Mouse (Mus musculus): Measurements from ENCODE around the gene Runx2. TPM values are rescaled to one million over a fixed set of nuclear protein-coding genes. Genes with fewer than 3 reads are reported as not detected.

Runx2 gene
- polyA plus RNA-seq, 1 experiment from 2014 or later: 1.5 TPM

DNA sequence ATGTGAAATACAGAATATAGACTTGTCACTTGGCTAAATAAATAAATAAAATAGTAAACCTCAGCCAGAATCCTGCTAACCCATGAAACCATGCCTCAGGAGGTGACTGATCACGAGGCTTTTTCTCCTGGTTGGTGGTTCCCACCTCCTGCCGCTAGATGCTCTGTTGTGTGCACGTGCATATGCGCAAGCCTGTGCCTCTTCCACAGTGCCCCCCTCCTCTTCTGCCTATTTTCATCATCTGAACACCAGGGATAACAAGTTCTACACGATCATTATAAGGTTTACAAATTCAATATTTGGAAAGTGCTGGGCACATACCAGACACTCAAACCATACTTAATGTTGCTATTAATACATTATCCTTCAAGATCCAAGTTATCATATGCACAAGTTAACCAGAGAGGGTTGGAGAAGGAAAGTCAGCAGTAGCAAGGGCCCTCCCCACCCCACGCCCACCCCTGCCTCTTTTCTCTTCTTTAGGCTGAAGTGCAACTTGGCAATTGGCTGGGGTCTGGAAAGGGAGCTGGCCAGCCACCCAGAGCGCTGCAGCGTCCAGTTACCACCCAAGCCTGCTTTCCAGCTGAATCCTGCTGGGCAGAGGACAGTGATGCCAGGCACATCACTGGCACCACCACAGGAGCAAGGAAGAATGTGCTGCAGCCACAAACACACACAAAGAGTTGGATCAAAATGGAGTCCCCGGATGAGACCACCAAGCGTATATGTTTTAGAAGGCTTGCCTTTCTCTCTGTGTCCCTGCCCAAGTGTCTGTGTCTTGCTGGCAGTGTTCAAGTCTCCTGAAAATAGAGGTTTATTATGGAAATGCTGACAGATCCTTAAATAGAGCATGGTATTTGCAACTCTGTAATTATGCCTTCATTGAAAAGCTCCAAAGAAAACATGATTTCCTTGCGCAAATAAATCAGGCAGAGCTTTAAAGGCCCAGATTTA, 294.2 kb downstream of the Runx2 start:
- H3K4me3 ChIP-seq (ENCODE audit: low read length): no peak overlapping the region
- no peak for ATAC-seq (ENCODE audit: low FRiP score, low TSS enrichment)
- H3K9ac ChIP-seq (replicated peaks; ENCODE audit: low read length): no peak overlapping the region
- no peak overlapping the region for H3K27ac ChIP-seq (ENCODE audit: low read length)
- H3K36me3 ChIP-seq (ENCODE audit: insufficient read depth, low read length): no peaks in the 10 kb centered on the region
- H3K9me3 ChIP-seq (ENCODE audit: low read length): no peaks in the 10 kb centered on the region
- WGBS: 84% methylated on average over 11 of the region's 11 CpGs
- H3K27me3 ChIP-seq (ENCODE audit: insufficient read depth, low read length): no peaks in the 10 kb centered on the region
- H3K4me2 ChIP-seq (replicated peaks; ENCODE audit: low read depth, low read length): no peak overlapping the region
- H3K4me1 ChIP-seq (ENCODE audit: insufficient read depth, low read length): peaks cover 12% of the 10 kb centered on the region; the same call in 1 of the 2 replicates

DNA sequence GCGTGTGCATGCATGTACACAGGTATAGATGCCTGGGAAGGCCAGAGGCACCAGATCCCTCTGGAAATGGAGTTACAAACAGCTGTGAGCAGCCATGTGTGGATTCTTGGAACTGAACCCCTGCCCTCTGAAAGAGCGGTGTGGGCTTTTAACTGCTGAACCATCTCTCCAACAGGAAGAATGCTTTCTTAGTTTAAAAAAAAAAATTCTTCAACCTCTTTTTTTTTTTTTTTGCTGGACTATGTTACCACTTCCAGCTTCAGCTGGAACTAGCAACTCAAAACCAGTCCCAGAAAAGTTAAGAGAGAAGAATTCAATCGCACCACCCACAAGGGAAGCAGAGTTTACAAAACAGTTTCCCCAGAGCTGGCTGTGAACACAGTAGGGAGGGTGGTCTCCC, 295.2 kb downstream of the Runx2 start:
- Histone ChIP-seq H3K27me3 (ENCODE audit: insufficient read depth, low read length) (no peaks in the 10 kb centered on the region), H3K4me3 (ENCODE audit: low read length) (no peak overlapping the region), H3K4me2 (replicated peaks; ENCODE audit: low read depth, low read length) (no peak overlapping the region), H3K36me3 (ENCODE audit: insufficient read depth, low read length) (no peaks in the 10 kb centered on the region), H3K27ac (ENCODE audit: low read length) (0 out of 2 replicates have a peak overlapping the region, but pooled peaks have one; percentile 23), H3K4me1 (ENCODE audit: insufficient read depth, low read length) (peaks cover 12% of the 10 kb centered on the region; the same call in 1 of the 2 replicates), H3K9ac (replicated peaks; ENCODE audit: low read length) (no peak overlapping the region), H3K9me3 (ENCODE audit: low read length) (no peaks in the 10 kb centered on the region)
- ATAC-seq (ENCODE audit: low FRiP score, low TSS enrichment): no peak
- WGBS: 50% methylated on average over 3 of the region's 3 CpGs

DNA sequence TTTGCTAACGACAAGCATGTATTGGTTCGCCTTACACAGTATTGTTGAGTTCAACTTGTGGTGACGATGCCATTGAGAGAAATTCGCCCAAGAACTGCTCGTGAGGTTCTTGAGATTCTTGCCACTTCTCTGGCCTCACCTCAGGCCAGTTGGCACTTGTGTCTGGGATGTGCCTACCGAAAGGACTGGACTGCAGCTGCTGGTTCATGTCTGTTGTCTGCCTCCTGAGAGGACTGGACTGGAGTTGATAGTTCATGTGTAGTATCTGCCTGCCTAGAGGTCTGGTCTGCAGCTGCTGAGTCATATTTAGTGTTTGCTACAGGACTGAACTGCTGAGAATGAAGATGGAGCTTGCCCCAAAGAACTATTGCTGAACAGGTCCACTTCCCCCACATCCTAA, 296.4 kb downstream of the Runx2 start:
- no peak overlapping the region for H3K9ac ChIP-seq (replicated peaks; ENCODE audit: low read length)
- H3K27ac ChIP-seq (ENCODE audit: low read length): no peak overlapping the region
- WGBS: 95% methylated on average over 6 of the region's 6 CpGs
- no peaks in the 10 kb centered on the region for H3K9me3 ChIP-seq (ENCODE audit: low read length)
- no peak overlapping the region for H3K4me2 ChIP-seq (replicated peaks; ENCODE audit: low read depth, low read length)
- H3K4me3 ChIP-seq (ENCODE audit: low read length): no peak overlapping the region
- H3K27me3 ChIP-seq (ENCODE audit: insufficient read depth, low read length): no peaks in the 10 kb centered on the region
- H3K4me1 ChIP-seq (ENCODE audit: insufficient read depth, low read length): peaks cover 12% of the 10 kb centered on the region; the same call in 1 of the 2 replicates
- ATAC-seq (ENCODE audit: low FRiP score, low TSS enrichment): no peak
- H3K36me3 ChIP-seq (ENCODE audit: insufficient read depth, low read length): no peaks in the 10 kb centered on the region

DNA sequence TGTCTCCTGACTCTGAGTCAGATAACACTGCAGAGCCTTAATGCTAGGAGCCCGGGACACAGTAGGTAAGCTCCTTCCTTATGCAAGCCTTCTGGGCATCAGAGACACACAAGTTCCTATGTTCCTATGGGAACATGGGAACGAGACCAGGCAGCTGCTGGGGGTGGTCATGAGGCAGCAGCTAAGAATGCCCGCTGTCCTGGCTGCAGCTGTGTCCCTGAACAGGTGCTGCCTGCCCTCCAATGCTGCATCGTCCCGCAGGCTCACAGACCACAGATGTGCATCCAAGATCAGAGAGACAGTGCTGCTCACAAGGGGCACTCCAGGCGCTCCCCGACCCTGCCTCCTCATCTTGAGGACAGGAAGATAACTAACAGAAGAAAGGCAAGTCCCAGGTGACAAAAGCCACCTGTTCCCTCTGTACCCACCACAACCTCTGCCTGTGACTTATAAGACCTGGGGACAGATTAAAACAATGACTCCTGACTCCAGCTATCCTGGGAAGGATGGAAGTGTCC, 306.3 kb downstream of the Runx2 start:
- H3K4me1 ChIP-seq (ENCODE audit: insufficient read depth, low read length): no peaks in the 10 kb centered on the region
- no peak overlapping the region for H3K4me3 ChIP-seq (ENCODE audit: low read length)
- no peaks in the 10 kb centered on the region for H3K27me3 ChIP-seq (ENCODE audit: insufficient read depth, low read length)
- H3K27ac ChIP-seq (ENCODE audit: low read length): no peak overlapping the region
- no peaks in the 10 kb centered on the region for H3K9me3 ChIP-seq (ENCODE audit: low read length)
- 60% methylated on average over 7 of the region's 7 CpGs for WGBS
- H3K36me3 ChIP-seq (ENCODE audit: insufficient read depth, low read length): no peaks in the 10 kb centered on the region
- no peak for ATAC-seq (ENCODE audit: low FRiP score, low TSS enrichment)
- no peak overlapping the region for H3K9ac ChIP-seq (replicated peaks; ENCODE audit: low read length)
- H3K4me2 ChIP-seq (replicated peaks; ENCODE audit: low read depth, low read length): no peak overlapping the region

DNA sequence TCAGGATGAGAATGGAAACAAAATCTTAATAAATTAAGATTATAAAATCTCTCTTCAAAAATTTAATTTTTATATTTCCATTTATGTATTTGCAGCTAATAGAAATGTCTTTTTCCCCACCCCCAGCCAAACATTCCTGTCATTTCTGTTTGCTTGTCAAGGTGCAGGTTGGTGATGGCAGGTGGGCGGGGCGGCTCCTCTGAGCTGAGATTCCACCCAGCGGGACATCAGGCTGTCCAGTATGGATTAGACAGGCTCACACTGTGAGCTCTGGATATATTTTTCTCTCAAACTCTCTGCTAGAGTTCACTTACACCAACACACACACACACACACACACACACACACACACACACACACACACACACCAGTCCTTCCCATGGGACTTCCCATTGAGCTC, 306.9 kb downstream of the Runx2 start:
- Histone ChIP-seq H3K9me3 (ENCODE audit: low read length) (no peaks in the 10 kb centered on the region), H3K27ac (ENCODE audit: low read length) (no peak overlapping the region), H3K4me2 (replicated peaks; ENCODE audit: low read depth, low read length) (no peak overlapping the region), H3K4me3 (ENCODE audit: low read length) (no peak overlapping the region), H3K36me3 (ENCODE audit: insufficient read depth, low read length) (no peaks in the 10 kb centered on the region), H3K9ac (replicated peaks; ENCODE audit: low read length) (no peak overlapping the region), H3K4me1 (ENCODE audit: insufficient read depth, low read length) (no peaks in the 10 kb centered on the region), H3K27me3 (ENCODE audit: insufficient read depth, low read length) (no peaks in the 10 kb centered on the region)
- ATAC-seq (ENCODE audit: low FRiP score, low TSS enrichment): no peak
- WGBS: 88% methylated on average over 3 of the region's 3 CpGs

DNA sequence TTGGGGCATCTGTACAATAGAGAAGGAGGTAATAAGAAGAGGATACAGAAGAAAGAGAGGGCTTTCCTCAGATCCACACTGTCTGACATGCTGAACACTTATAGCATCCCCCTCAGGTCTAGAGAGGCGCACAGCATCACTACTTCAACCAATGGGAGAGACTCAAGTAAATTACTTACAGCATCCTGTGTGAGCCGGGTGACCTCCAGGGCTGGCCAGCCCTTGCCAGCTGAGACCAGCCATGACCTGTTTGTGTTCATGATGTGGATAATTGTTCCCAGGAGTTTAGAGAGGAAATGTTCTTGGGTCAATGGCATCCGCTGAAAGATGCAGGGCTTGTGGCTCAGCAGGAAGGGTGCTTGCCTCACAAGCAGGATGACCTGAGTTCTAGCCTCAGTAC, 308.1 kb downstream of the Runx2 start:
- WGBS: 62% methylated on average over 3 of the region's 3 CpGs
- Histone ChIP-seq H3K27ac (ENCODE audit: low read length) (no peak overlapping the region), H3K27me3 (ENCODE audit: insufficient read depth, low read length) (no peaks in the 10 kb centered on the region)

DNA sequence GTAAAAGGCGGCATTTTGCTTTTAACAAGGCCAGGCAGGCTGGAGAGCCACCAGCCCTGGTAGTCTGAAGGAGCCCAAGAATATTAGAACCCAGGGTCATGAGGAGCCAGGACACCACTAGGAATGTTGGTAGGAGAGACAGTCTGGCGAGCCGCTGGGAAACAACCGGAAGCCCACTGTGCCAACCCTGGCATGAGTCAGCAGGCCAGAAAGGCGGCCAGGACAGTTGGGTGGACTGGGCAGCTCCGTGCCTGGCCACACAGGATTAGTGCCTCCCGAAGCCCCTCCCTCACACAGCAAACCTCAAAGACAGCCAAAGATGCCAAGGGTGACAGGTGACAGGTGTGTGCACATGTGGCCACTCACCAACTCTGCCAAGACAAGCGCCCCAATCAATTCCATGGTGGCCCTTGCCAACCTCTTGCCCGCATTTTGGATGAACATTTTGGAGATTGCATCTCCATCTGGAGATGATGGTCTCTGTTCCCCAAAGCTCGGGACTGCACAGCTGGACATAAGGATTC, 309.7 kb downstream of the Runx2 start:
- Histone ChIP-seq H3K9ac (replicated peaks; ENCODE audit: low read length) (no peak overlapping the region), H3K4me3 (ENCODE audit: low read length) (no peak overlapping the region), H3K27me3 (ENCODE audit: insufficient read depth, low read length) (no peaks in the 10 kb centered on the region), H3K36me3 (ENCODE audit: insufficient read depth, low read length) (no peaks in the 10 kb centered on the region), H3K27ac (ENCODE audit: low read length) (no peak overlapping the region), H3K9me3 (ENCODE audit: low read length) (no peaks in the 10 kb centered on the region), H3K4me2 (replicated peaks; ENCODE audit: low read depth, low read length) (no peak overlapping the region), H3K4me1 (ENCODE audit: insufficient read depth, low read length) (no peaks in the 10 kb centered on the region)
- ATAC-seq (ENCODE audit: low FRiP score, low TSS enrichment): no peak
- WGBS: 85% methylated on average over 10 of the region's 10 CpGs

More for the DNA sequence above, 308.1 kb downstream of the Runx2 start:
- Histone ChIP-seq H3K4me1 (ENCODE audit: insufficient read depth, low read length) (no peaks in the 10 kb centered on the region), H3K9me3 (ENCODE audit: low read length) (no peaks in the 10 kb centered on the region), H3K4me2 (replicated peaks; ENCODE audit: low read depth, low read length) (no peak overlapping the region), H3K4me3 (ENCODE audit: low read length) (no peak overlapping the region), H3K9ac (replicated peaks; ENCODE audit: low read length) (no peak overlapping the region), H3K36me3 (ENCODE audit: insufficient read depth, low read length) (no peaks in the 10 kb centered on the region)
- ATAC-seq (ENCODE audit: low FRiP score, low TSS enrichment): no peak

DNA sequence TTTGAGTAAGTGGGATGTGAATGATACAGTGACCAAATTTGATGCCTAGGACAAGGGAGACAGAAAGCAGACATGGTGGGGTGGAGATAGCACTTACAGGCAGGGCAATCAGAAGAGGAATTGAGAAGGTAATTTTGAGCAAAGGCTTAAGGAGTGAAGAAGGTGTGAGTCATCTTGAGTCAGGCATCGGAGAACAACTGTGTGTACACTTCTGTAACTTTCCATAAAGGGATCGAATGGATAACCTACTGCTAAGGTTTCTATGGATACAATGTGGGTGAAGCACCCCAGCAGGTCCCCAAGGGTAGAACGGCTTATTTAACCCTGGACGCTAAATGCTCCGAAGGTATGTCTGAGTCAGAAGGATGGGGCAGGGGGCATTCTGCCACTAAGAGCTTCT, 312.4 kb downstream of the Runx2 start:
- H3K9me3 ChIP-seq (ENCODE audit: low read length): peaks cover 5% of the 10 kb centered on the region; the same call in 1 of the 2 replicates
- no peak for ATAC-seq (ENCODE audit: low FRiP score, low TSS enrichment)
- 89% methylated on average over 5 of the region's 5 CpGs for WGBS

DNA sequence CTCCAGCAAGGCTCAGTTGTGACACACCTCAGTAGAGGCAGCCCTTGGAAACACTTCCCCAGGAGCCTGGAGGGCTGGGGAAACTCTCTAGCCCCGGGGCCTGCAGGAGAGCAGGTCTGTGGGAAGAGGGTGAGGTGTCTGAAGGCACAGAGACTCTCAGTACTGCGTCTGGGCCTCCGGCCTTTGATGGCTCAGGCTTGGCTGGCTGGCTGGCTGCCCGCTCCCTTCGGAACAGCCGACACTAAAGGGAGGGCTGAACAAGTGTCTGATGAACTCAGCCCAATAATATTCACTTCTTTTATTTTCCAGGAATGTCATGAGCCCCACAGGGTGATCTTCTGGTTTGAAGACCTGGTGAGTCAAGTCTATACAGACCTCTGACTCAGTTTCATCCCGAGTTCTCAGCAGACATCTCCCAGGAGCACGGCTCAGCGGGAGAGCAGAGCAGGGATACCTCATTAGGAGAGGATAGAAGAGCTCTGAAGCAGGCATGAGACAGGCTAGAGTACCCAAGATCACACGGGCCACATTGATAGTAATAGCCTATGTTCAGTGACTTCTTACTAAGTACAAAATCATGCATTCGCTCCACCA, 314.2 kb downstream of the Runx2 start:
- Histone ChIP-seq H3K4me2 (replicated peaks; ENCODE audit: low read depth, low read length) (no peak overlapping the region), H3K9me3 (ENCODE audit: low read length) (peaks cover 5% of the 10 kb centered on the region; the same call in 1 of the 2 replicates), H3K27me3 (ENCODE audit: insufficient read depth, low read length) (no peaks in the 10 kb centered on the region), H3K27ac (ENCODE audit: low read length) (no peak overlapping the region), H3K36me3 (ENCODE audit: insufficient read depth, low read length) (no peaks in the 10 kb centered on the region), H3K4me1 (ENCODE audit: insufficient read depth, low read length) (no peaks in the 10 kb centered on the region), H3K9ac (replicated peaks; ENCODE audit: low read length) (no peak overlapping the region), H3K4me3 (ENCODE audit: low read length) (no peak overlapping the region)
- WGBS: 72% methylated on average over 11 of the region's 11 CpGs
- ATAC-seq (ENCODE audit: low FRiP score, low TSS enrichment): no peak

More for the DNA sequence above, 312.4 kb downstream of the Runx2 start:
- Histone ChIP-seq H3K4me1 (ENCODE audit: insufficient read depth, low read length) (no peaks in the 10 kb centered on the region), H3K4me3 (ENCODE audit: low read length) (no peak overlapping the region), H3K36me3 (ENCODE audit: insufficient read depth, low read length) (no peaks in the 10 kb centered on the region), H3K9ac (replicated peaks; ENCODE audit: low read length) (no peak overlapping the region), H3K4me2 (replicated peaks; ENCODE audit: low read depth, low read length) (no peak overlapping the region), H3K27me3 (ENCODE audit: insufficient read depth, low read length) (no peaks in the 10 kb centered on the region), H3K27ac (ENCODE audit: low read length) (no peak overlapping the region)

Measured in kidney, embryonic 16.5 days (tissue).